14 mouse cellular contexts compared by ENCODE assay signal in genomic region chrX:99505852-99506251, GRCm38 (mm10). TPM values are rescaled to one million over a fixed set of nuclear protein-coding genes. Genes with fewer than 3 reads are reported as not detected.
DNase-seq lines count a peak whose midpoint lies in the region; ATAC-seq and TF ChIP-seq lines count a peak whose summit lies in the region.
"Had no signal": no experiment of that assay in that cellular context is flagged by ENCODE, and none has a peak within 500 bp of the region (broad histone marks: within the 10 kb centered on the region; RNA-seq: fewer than 3 reads in every experiment).

No protein-coding gene starts in this region.

- no peak overlapping the region for H3K27ac ChIP-seq in midbrain, embryonic 13.5 days
- H3K27ac ChIP-seq in midbrain, embryonic 10.5 days (replicated peaks) = no peak overlapping the region
- peak overlapping the region; percentile 40; the same call in 1 of the 2 replicates for H3K27ac ChIP-seq in forebrain, postnatal 0 days (ENCODE audit: low read depth, low read length)
- H3K27ac ChIP-seq: kidney, embryonic 15.5 days; limb, embryonic 13.5 days; midbrain, embryonic 12.5 days had no signal

- no peak overlapping the region for H3K9ac ChIP-seq in midbrain, embryonic 13.5 days (replicated peaks)
- no peak overlapping the region for H3K9ac ChIP-seq in forebrain, postnatal 0 days
- H3K9ac ChIP-seq: kidney, embryonic 15.5 days; limb, embryonic 13.5 days; lung, embryonic 14.5 days; midbrain, embryonic 12.5 days had no signal

- peaks cover 68% of the 10 kb centered on the region for H3K27me3 ChIP-seq in midbrain, embryonic 13.5 days
- H3K27me3 ChIP-seq in midbrain, embryonic 10.5 days (ENCODE audit: low read depth, poor library complexity, severe bottlenecking) = peaks cover 100% of the 10 kb centered on the region
- H3K27me3 ChIP-seq in forebrain, postnatal 0 days (ENCODE audit: insufficient read depth, low read length) = no peaks in the 10 kb centered on the region
- H3K27me3 ChIP-seq: Patski had no signal

- H3K4me2 ChIP-seq in midbrain, embryonic 13.5 days (replicated peaks) = no peak overlapping the region
- H3K4me2 ChIP-seq in forebrain, postnatal 0 days (ENCODE audit: low read depth) = no peak overlapping the region
- H3K4me2 ChIP-seq: kidney, embryonic 15.5 days; limb, embryonic 13.5 days; lung, embryonic 14.5 days; midbrain, embryonic 12.5 days had no signal

- WGBS in midbrain, embryonic 13.5 days = 37% methylated on average over 5 of the region's 5 CpGs
- 65% methylated on average over 5 of the region's 5 CpGs for WGBS in midbrain, embryonic 10.5 days
- 47% methylated on average over 5 of the region's 5 CpGs for WGBS in forebrain, postnatal 0 days

- peak; percentile 78 for ATAC-seq in midbrain, embryonic 13.5 days
- peak; percentile 97 for ATAC-seq in forebrain, postnatal 0 days
- ATAC-seq: Patski had no signal

- no peak overlapping the region for H3K4me3 ChIP-seq in midbrain, embryonic 13.5 days (replicated peaks)
- no peak overlapping the region for H3K4me3 ChIP-seq in midbrain, embryonic 10.5 days
- H3K4me3 ChIP-seq in forebrain, postnatal 0 days (ENCODE audit: low read depth, low read length) = no peak overlapping the region
- H3K4me3 ChIP-seq: kidney, embryonic 15.5 days; limb, embryonic 13.5 days; midbrain, embryonic 12.5 days had no signal

- H3K36me3 ChIP-seq in midbrain, embryonic 13.5 days = no peaks in the 10 kb centered on the region
- H3K36me3 ChIP-seq in midbrain, embryonic 10.5 days = no peaks in the 10 kb centered on the region
- H3K36me3 ChIP-seq in forebrain, postnatal 0 days (ENCODE audit: insufficient read depth) = no peaks in the 10 kb centered on the region
- H3K36me3 ChIP-seq: kidney, embryonic 15.5 days; limb, embryonic 13.5 days; midbrain, embryonic 12.5 days had no signal

- peaks cover 16% of the 10 kb centered on the region for H3K4me1 ChIP-seq in midbrain, embryonic 13.5 days (replicated peaks)
- H3K4me1 ChIP-seq in midbrain, embryonic 10.5 days = peaks cover 31% of the 10 kb centered on the region
- no peaks in the 10 kb centered on the region for H3K4me1 ChIP-seq in forebrain, postnatal 0 days (ENCODE audit: insufficient read depth)

- no peak for DNase-seq in midbrain, embryonic 10.5 days (ENCODE audit: low spot score)
- peak; percentile 70 for DNase-seq in forebrain, postnatal 0 days
- peak; percentile 3 to 49 for DNase-seq in layer of hippocampus, postnatal 14 days (ENCODE audit: low spot score in 2 of 2)
- peak; percentile 23 for DNase-seq in right cerebral cortex, postnatal 25 days
- DNase-seq in thymus, postnatal 25 days = no peak
- no peak for DNase-seq in cerebellum, adult 9-10 months
- DNase-seq: adrenal gland, adult 8-10 months; cerebellum, adult 11 months; lung, embryonic 14.5 days had no signal

- TF ChIP-seq CTCF in forebrain, postnatal 0 days (IDR thresholded peaks at IDR 0.05; ENCODE audit: low read depth) = no peak

- no peaks in the 10 kb centered on the region for H3K9me3 ChIP-seq in midbrain, embryonic 13.5 days
- H3K9me3 ChIP-seq in midbrain, embryonic 10.5 days (replicated peaks) = no peaks in the 10 kb centered on the region
- no peaks in the 10 kb centered on the region for H3K9me3 ChIP-seq in forebrain, postnatal 0 days (ENCODE audit: low read length)
- H3K9me3 ChIP-seq: kidney, embryonic 15.5 days; limb, embryonic 13.5 days; midbrain, embryonic 12.5 days had no signal

RNA-seq across cellular contexts. Expression of gene Pja1, which starts 34.8 kb away (rescaled TPM):
- 322 and 354 TPM in 2 replicates for polyA plus RNA-seq in midbrain, embryonic 13.5 days (2015; fragmentation: Nextera tagmentation; extraction: Ambion mirVana)
- polyA plus RNA-seq in midbrain, embryonic 10.5 days (2016; fragmentation: Nextera tagmentation; extraction: Ambion mirVana) = 210 and 212 TPM in 2 replicates
- total RNA-seq in forebrain, postnatal 0 days (2014; rRNA removed) = 270 and 285 TPM in 2 replicates
- polyA plus RNA-seq in forebrain, postnatal 0 days (2015; fragmentation: Nextera tagmentation; extraction: Ambion mirVana) = 378 and 395 TPM in 2 replicates
- 100 to 1,000 TPM; 186 to 188 TPM for total RNA-seq in layer of hippocampus, postnatal 14 days (2021)

Comparison
In these comparisons a context has a peak if more than half of its experiments do, and no peak if none do; other contexts are left out.
1. DNase-seq: peak in forebrain, postnatal 0 days (single experiment), layer of hippocampus, postnatal 14 days (2 of 2) and right cerebral cortex, postnatal 25 days (single experiment); none in midbrain, embryonic 10.5 days (single experiment), thymus, postnatal 25 days (single experiment) and cerebellum, adult 9-10 months (single experiment).